Mouse (Mus musculus) liver, adult 2 months (tissue): ENCODE measurements around the gene Patj. TPM values are rescaled to one million over a fixed set of nuclear protein-coding genes. Genes with fewer than 3 reads are reported as not detected.

Source experiments
- DNase-seq: peaks from one replicate; pipeline ENCODE4 v3.0.0-alpha.2; 2011; ENCODE audit warnings: low read depth, low spot score; ENCODE audit errors: extremely low read depth
- H3K27ac ChIP-seq: fragments of 200-500 bp; replicated peaks from 2 replicates; pipeline ENCODE4 v1.5.1; 2012; ENCODE audit warnings: low read depth, mild to moderate bottlenecking, control low read depth, inconsistent platforms, low read length; ENCODE audit not compliant: insufficient read depth
- H3K27me3 ChIP-seq: fragments of 200-500 bp; 2 replicates; pipeline ENCODE4 v1.6.1; 2012; ENCODE audit warnings: mild to moderate bottlenecking, moderate library complexity, low read length, inconsistent platforms; ENCODE audit not compliant: control insufficient read depth, insufficient read depth
- H3K36me3 ChIP-seq: fragments of 200-500 bp; 2 replicates; pipeline ENCODE4 v1.6.1; 2012; ENCODE audit warnings: low read length, inconsistent platforms; ENCODE audit not compliant: control insufficient read depth, insufficient read depth
- H3K4me1 ChIP-seq: fragments of 200-500 bp; 2 replicates; pipeline ENCODE4 v1.6.1; 2011; ENCODE audit warnings: low read length; ENCODE audit not compliant: control insufficient read depth, insufficient read depth
- H3K4me3 ChIP-seq: fragments of 200-500 bp; 2 replicates; pipeline ENCODE4 v1.5.1; 2011; ENCODE audit warnings: low read depth, mild to moderate bottlenecking, control low read depth, low read length, moderate library complexity; ENCODE audit not compliant: insufficient read depth
- H3K79me2 ChIP-seq: fragments of 200-500 bp; 2 replicates; pipeline ENCODE4 v1.6.1; 2012; ENCODE audit warnings: inconsistent platforms, mild to moderate bottlenecking, low read length, moderate library complexity; ENCODE audit not compliant: control insufficient read depth, insufficient read depth
- H3K9ac ChIP-seq: fragments of 200-500 bp; 2 replicates; pipeline ENCODE4 v1.6.1; 2012; ENCODE audit warnings: low read depth, mild to moderate bottlenecking, control low read depth, inconsistent platforms, low read length
- CTCF ChIP-seq: fragments of 200-500 bp; IDR thresholded peaks from 2 replicates; pipeline ENCODE4 v1.5.1; 2011; ENCODE audit warnings: low read depth, low read length, control low read depth
- POLR2A ChIP-seq: fragments of 200-500 bp; IDR thresholded peaks from 2 replicates; pipeline ENCODE4 v1.6.1; 2011; ENCODE audit warnings: low read length, control low read depth; ENCODE audit not compliant: insufficient read depth; ENCODE audit errors: extremely low read depth
- WGBS: fragments of 180-500 bp; shearing (Covaris S2); methylation state at CpG from one replicate; pipeline ENCODE4 v1.1.7; 2018; 5-methylcytosine and 5-hydroxymethylcytosine counted together
- polyA plus RNA-seq: library from polyadenylated mRNA; depleted of rRNA; stranded (reverse); fragments of >200 nt; gene quantifications from 2 replicates; pipeline ENCODE4 v1.2.3, GENCODE M21; 2012
- total RNA-seq: library from RNA; depleted of rRNA; stranded (reverse); fragments of >200 nt; gene quantifications from 2 replicates; pipeline ENCODE4 v1.2.3, GENCODE M21; 2014

Patj gene
- total and polyA plus RNA-seq, 2 experiments = 2.4 to 8.9 TPM

DNA sequence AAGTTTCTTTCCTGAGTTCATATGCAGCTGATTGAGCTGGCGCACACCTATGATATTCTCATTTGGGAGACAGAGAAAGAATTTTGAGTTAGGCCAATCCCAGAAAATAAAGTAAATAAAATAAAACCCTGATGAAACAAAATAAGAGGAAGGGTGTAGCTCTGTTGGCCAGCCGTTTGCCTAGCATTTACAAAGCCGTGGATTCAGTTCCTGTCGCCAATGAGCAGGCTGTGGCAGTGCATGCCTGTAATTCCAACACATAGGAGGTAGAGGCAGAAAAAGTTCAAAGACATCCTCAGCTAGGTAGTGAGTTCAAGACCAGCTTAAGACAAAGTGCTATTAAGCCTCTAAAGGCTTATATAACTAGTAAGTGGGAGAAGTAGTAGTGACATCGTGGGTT, 55.2 kb downstream of the Patj start:
- DNase-seq = no peak
- WGBS = 87% methylated on average over 5 of the region's 5 CpGs
- no peaks in the 10 kb centered on the region for H3K4me1 ChIP-seq
- H3K27me3 ChIP-seq = no peaks in the 10 kb centered on the region
- H3K36me3 ChIP-seq = no peaks in the 10 kb centered on the region
- TF ChIP-seq POLR2A (no peak), CTCF (no peak)
- H3K27ac ChIP-seq = no peak overlapping the region
- no peak overlapping the region for H3K9ac ChIP-seq
- no peak overlapping the region for H3K4me3 ChIP-seq
- no peaks in the 10 kb centered on the region for H3K79me2 ChIP-seq

DNA sequence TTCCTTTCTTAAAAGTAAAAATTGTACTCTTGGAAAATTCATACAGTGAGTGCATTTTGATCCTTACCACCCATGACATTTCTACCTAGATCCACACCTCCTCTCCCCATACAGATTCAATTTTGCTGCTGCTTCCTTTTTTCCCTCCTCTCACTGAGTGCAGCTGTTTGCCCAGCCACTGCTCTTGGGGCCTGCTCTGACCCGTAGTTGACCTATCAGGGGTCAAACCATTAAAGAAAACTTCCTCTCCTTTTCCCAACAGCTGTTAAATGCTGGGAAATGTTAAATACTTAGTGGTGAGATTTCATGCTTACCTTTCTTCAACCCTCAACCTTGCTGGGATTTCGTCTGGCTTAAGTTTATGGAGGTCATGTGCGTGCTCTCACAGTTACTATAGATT, 55.7 kb downstream of the Patj start:
- no peak for TF ChIP-seq POLR2A
- no peak for TF ChIP-seq CTCF
- no peaks in the 10 kb centered on the region for H3K79me2 ChIP-seq
- no peak overlapping the region for H3K4me3 ChIP-seq
- H3K27me3 ChIP-seq = no peaks in the 10 kb centered on the region
- 77% methylated on average over 3 of the region's 3 CpGs for WGBS
- H3K27ac ChIP-seq = no peak overlapping the region
- no peaks in the 10 kb centered on the region for H3K4me1 ChIP-seq
- H3K36me3 ChIP-seq = no peaks in the 10 kb centered on the region
- no peak overlapping the region for H3K9ac ChIP-seq
- DNase-seq = no peak

DNA sequence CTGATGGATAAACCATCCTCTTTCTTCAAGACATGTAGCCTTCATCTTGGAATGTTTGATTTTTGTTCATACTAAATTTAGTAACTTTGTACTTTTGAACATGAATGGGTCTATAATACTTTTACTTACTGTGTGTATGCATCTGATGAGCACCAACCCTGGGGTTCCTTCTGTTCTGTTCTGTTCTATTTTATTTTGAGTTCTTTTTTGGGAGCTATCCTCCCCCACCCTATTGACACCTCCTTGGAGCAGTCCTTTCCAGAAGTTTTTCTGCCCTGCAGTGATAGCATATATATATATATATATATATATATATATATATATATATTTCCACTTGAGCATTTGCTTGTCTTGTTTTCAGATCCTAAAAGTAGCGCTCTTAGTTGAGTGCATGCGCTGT, 57.1 kb downstream of the Patj start:
- WGBS = 100% methylated on average over 2 of the region's 2 CpGs
- Histone ChIP-seq H3K27ac (no peak overlapping the region), H3K4me3 (no peak overlapping the region), H3K27me3 (no peaks in the 10 kb centered on the region), H3K79me2 (no peaks in the 10 kb centered on the region), H3K4me1 (no peaks in the 10 kb centered on the region), H3K36me3 (peaks cover 2% of the 10 kb centered on the region; the same call in 1 of the 2 replicates), H3K9ac (no peak overlapping the region)
- no peak for DNase-seq
- TF ChIP-seq POLR2A (no peak), CTCF (no peak)

DNA sequence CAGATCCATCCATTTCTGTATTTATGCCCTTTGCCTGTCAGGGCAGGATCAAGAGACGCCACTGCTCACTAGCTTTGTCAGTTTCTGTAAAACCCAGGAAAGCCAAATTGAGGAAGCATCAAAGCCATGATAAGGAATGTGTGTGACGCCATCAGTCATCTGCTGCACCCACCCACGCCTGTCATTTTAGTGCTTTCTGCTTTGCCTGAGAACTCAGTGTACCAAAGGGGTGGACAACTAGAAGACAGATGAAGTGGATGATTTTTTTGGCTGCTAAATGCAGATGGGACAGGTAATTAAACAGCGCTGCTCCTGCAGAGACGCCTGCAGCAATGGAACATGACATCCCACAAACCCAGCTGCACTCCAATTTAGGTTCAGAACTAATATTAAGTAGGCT, 57.6 kb downstream of the Patj start:
- 88% methylated on average over 5 of the region's 5 CpGs for WGBS

DNA sequence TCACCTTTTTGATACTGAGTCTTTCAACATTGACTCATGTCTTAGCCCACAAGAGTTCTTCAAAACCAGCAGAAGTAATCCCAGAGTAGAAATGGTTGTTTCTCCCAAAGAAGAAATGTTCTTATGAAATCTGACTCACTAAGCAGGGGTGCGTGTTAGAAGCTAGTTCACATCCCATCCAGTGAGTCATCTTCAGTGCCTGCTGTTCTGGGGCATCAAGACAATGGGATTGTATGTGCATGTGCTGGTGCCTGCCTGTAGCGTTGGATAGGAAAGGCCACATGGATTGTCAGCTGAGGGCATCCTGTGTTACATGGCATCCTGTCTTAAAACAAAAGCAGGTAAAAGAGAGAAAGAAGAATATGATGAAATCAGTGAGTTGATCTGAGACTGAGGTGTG, 59.8 kb downstream of the Patj start:
- Histone ChIP-seq H3K36me3 (peaks cover 2% of the 10 kb centered on the region; the same call in 1 of the 2 replicates), H3K9ac (no peak overlapping the region), H3K79me2 (no peaks in the 10 kb centered on the region), H3K4me1 (no peaks in the 10 kb centered on the region), H3K27me3 (no peaks in the 10 kb centered on the region), H3K4me3 (no peak overlapping the region), H3K27ac (no peak overlapping the region)
- TF ChIP-seq CTCF (no peak), POLR2A (no peak)
- DNase-seq = no peak
- 88% methylated on average over 2 of the region's 2 CpGs for WGBS

More for the DNA sequence above, 57.6 kb downstream of the Patj start:
- Histone ChIP-seq H3K4me1 (no peaks in the 10 kb centered on the region), H3K36me3 (peaks cover 2% of the 10 kb centered on the region; the same call in 1 of the 2 replicates), H3K79me2 (no peaks in the 10 kb centered on the region), H3K4me3 (no peak overlapping the region), H3K27me3 (no peaks in the 10 kb centered on the region), H3K27ac (no peak overlapping the region), H3K9ac (no peak overlapping the region)
- TF ChIP-seq CTCF (no peak), POLR2A (no peak)
- no peak for DNase-seq

DNA sequence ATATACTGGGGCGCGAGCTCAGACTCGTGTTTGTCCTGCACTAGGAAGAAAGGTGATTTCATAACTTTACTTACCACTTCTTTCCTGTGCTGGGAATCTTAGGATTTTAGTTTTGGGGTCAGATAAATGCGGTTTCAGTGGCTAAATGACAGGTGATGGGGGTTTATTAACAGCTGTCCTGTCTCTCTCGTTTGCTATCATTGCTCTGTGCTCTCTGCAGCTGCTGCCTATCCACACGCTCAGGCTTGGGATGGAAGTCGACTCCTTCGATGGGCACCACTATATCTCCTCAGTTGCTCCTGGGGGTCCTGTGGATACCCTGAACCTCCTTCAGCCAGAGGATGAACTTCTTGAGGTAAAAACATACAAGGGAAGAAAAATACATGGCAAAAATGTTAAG, 60.3 kb downstream of the Patj start:
- H3K79me2 ChIP-seq = no peaks in the 10 kb centered on the region
- no peaks in the 10 kb centered on the region for H3K27me3 ChIP-seq
- H3K4me1 ChIP-seq = no peaks in the 10 kb centered on the region
- TF ChIP-seq CTCF = no peak
- no peak for TF ChIP-seq POLR2A
- no peak overlapping the region for H3K27ac ChIP-seq
- no peak overlapping the region for H3K9ac ChIP-seq
- no peak overlapping the region for H3K4me3 ChIP-seq
- 93% methylated on average over 8 of the region's 8 CpGs for WGBS
- H3K36me3 ChIP-seq = peaks cover 2% of the 10 kb centered on the region; the same call in 1 of the 2 replicates
- DNase-seq = no peak
